In the genomic region with DNA sequence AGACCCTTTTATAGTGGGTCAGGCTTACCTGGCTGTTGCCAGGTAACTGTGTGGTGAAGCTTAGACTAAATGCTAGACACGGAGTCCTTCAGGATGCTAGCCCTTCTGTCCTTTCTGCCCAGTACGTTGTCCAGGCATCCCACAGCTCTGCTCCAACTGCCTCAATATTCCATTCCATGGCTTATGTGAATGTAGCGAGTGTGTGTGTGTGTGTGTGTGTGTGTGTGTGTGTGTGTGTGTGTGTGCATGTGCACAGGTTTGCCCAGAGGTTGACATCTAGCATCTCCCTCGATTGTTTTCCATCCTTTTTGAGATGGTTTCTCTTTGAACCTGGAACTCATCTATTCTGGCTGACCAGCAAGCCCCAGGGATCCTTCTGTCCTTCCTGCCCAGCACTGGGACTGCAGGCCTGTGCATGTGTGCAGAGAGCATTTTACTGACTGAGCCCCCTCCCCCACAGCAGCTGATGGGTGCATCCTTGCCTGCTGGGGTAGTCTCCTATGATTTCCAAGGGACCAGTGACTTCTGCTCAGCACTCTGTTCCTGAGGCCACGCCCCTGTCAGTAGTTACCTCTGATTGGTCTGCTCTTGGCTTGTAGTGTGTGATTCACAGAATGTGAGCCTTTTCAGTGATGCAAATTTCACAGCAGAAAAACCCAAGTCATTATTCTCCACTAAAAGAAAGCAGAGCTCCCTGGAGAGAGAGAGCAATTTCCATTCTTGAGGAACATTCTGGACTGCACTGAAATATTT, we compare ENCODE assay signal across 12 mouse cellular contexts. TPM values are rescaled to one million over a fixed set of nuclear protein-coding genes. Genes with fewer than 3 reads are reported as not detected.
DNase-seq lines count a peak whose midpoint lies in the region; ATAC-seq and TF ChIP-seq lines count a peak whose summit lies in the region.
"Had no signal": no experiment of that assay in that cellular context is flagged by ENCODE, and none has a peak within 500 bp of the region (broad histone marks: within the 10 kb centered on the region; RNA-seq: fewer than 3 reads in every experiment).

No protein-coding gene starts in this region.

- no peaks in the 10 kb centered on the region for H3K9me3 ChIP-seq in forebrain, embryonic 11.5 days (ENCODE audit: control insufficient read depth, low read length)
- H3K9me3 ChIP-seq in forebrain, embryonic 10.5 days = no peaks in the 10 kb centered on the region
- no peaks in the 10 kb centered on the region for H3K9me3 ChIP-seq in CH12.LX (replicated peaks; ENCODE audit: low read length)
- no peaks in the 10 kb centered on the region for H3K9me3 ChIP-seq in embryonic facial prominence, embryonic 10.5 days
- H3K9me3 ChIP-seq in hindbrain, postnatal 0 days (ENCODE audit: low read length) = no peaks in the 10 kb centered on the region
- no peaks in the 10 kb centered on the region for H3K9me3 ChIP-seq in intestine, embryonic 16.5 days (ENCODE audit: control insufficient read depth, low read length)
- H3K9me3 ChIP-seq: heart, embryonic 15.5 days had no signal

- no peak for TF ChIP-seq CTCF in CH12.LX (conservative IDR thresholded peaks at IDR 0.05 in 1 of 2, IDR thresholded peaks at IDR 0.05 in 1 of 2; ENCODE audit: low read depth in 2 of 2, low read length in 2 of 2)
- TF ChIP-seq CTCF in hindbrain, postnatal 0 days (IDR thresholded peaks at IDR 0.05; ENCODE audit: low read depth) = no peak
- TF ChIP-seq CTCF in gastrocnemius, adult 2 months (IDR thresholded peaks at IDR 0.05) = no peak

- intact Hi-C loops in gastrocnemius, adult 2 months (cut with DNase I) = no loop called here

- H3K4me2 ChIP-seq in forebrain, embryonic 11.5 days (ENCODE audit: low read depth, low read length, severe bottlenecking) = no peak overlapping the region
- no peak overlapping the region for H3K4me2 ChIP-seq in CH12.LX (ENCODE audit: insufficient read depth, low read depth, poor library complexity, severe bottlenecking)
- no peak overlapping the region for H3K4me2 ChIP-seq in hindbrain, postnatal 0 days (ENCODE audit: low read depth, low read length)
- H3K4me2 ChIP-seq in intestine, embryonic 16.5 days (ENCODE audit: low read depth, low read length) = no peak overlapping the region
- H3K4me2 ChIP-seq: heart, embryonic 15.5 days; liver, embryonic 11.5 days had no signal

- in situ Hi-C loops in CH12.LX (cut with MboI; ENCODE audit: low pct_ligation_motif_present, low pct_unique_long_range_greater_than_20kb, low sequenced_read_pairs) = no loop called here

- no peaks in the 10 kb centered on the region for H3K27me3 ChIP-seq in forebrain, embryonic 11.5 days (ENCODE audit: control insufficient read depth, insufficient read depth, low read length)
- no peaks in the 10 kb centered on the region for H3K27me3 ChIP-seq in forebrain, embryonic 10.5 days (ENCODE audit: poor library complexity, severe bottlenecking)
- no peaks in the 10 kb centered on the region for H3K27me3 ChIP-seq in CH12.LX (replicated peaks)
- H3K27me3 ChIP-seq in embryonic facial prominence, embryonic 10.5 days (replicated peaks; ENCODE audit: low read depth, poor library complexity, severe bottlenecking) = no peaks in the 10 kb centered on the region
- no peaks in the 10 kb centered on the region for H3K27me3 ChIP-seq in hindbrain, postnatal 0 days (ENCODE audit: insufficient read depth, low read length)
- no peaks in the 10 kb centered on the region for H3K27me3 ChIP-seq in intestine, embryonic 16.5 days (replicated peaks; ENCODE audit: control insufficient read depth, insufficient read depth, low read length)
- H3K27me3 ChIP-seq: heart, embryonic 15.5 days had no signal

- H3K4me1 ChIP-seq in forebrain, embryonic 11.5 days (replicated peaks; ENCODE audit: control insufficient read depth, insufficient read depth, low read length) = peaks cover 4% of the 10 kb centered on the region; the same call in 1 of the 2 replicates
- peaks cover 21% of the 10 kb centered on the region for H3K4me1 ChIP-seq in forebrain, embryonic 10.5 days
- H3K4me1 ChIP-seq in CH12.LX (ENCODE audit: control insufficient read depth in 1 of 2, insufficient read depth in 2 of 2) = peaks cover 6 to 8% of the 10 kb centered on the region in 2 experiments; a peak in 3 of 4 replicates
- peaks cover 7% of the 10 kb centered on the region for H3K4me1 ChIP-seq in embryonic facial prominence, embryonic 10.5 days
- H3K4me1 ChIP-seq in hindbrain, postnatal 0 days (ENCODE audit: insufficient read depth, low read length) = no peaks in the 10 kb centered on the region
- no peaks in the 10 kb centered on the region for H3K4me1 ChIP-seq in intestine, embryonic 16.5 days (ENCODE audit: control insufficient read depth, insufficient read depth, low read length)
- H3K4me1 ChIP-seq: heart, embryonic 15.5 days had no signal

- no peaks in the 10 kb centered on the region for H3K79me2 ChIP-seq in CH12.LX (replicated peaks; ENCODE audit: control insufficient read depth, extremely low read depth, insufficient read depth, poor library complexity, severe bottlenecking)

- peak; percentile 71 for ATAC-seq in forebrain, embryonic 11.5 days (replicated peaks; ENCODE audit: low FRiP score)
- ATAC-seq in hindbrain, postnatal 0 days = peak; percentile 69
- no peak for ATAC-seq in intestine, embryonic 16.5 days
- ATAC-seq: CD4-positive, CD25-positive, alpha-beta regulatory T cell, adult 4 months had no signal

- no peak for TF ChIP-seq EP300 in CH12.LX (IDR thresholded peaks at IDR 0.05; ENCODE audit: low read length)

- TF ChIP-seq RAD21 in CH12.LX (IDR thresholded peaks at IDR 0.05; ENCODE audit: low read depth, low read length) = no peak

- no peak overlapping the region for H3K4me3 ChIP-seq in forebrain, embryonic 11.5 days (ENCODE audit: low read depth, low read length)
- H3K4me3 ChIP-seq in forebrain, embryonic 10.5 days = no peak overlapping the region
- H3K4me3 ChIP-seq in CH12.LX (replicated peaks in 1 of 3; ENCODE audit: low read depth in 2 of 3, low read length in 2 of 3, poor library complexity in 1 of 3) = no peak overlapping the region
- H3K4me3 ChIP-seq in embryonic facial prominence, embryonic 10.5 days = no peak overlapping the region
- no peak overlapping the region for H3K4me3 ChIP-seq in hindbrain, postnatal 0 days (ENCODE audit: low read length)
- H3K4me3 ChIP-seq in intestine, embryonic 16.5 days (ENCODE audit: low read length) = no peak overlapping the region
- H3K4me3 ChIP-seq in gastrocnemius, adult 2 months = no peak overlapping the region
- H3K4me3 ChIP-seq: heart, embryonic 15.5 days had no signal

- H3K27ac ChIP-seq in forebrain, embryonic 11.5 days (ENCODE audit: low read depth, low read length) = no peak overlapping the region
- H3K27ac ChIP-seq in forebrain, embryonic 10.5 days = no peak overlapping the region
- no peak overlapping the region for H3K27ac ChIP-seq in CH12.LX (ENCODE audit: insufficient read depth, low read depth)
- no peak overlapping the region; the same call in 1 of the 2 replicates for H3K27ac ChIP-seq in embryonic facial prominence, embryonic 10.5 days (replicated peaks)
- H3K27ac ChIP-seq in hindbrain, postnatal 0 days = peak overlapping the region; percentile 15; the same call in 1 of the 2 replicates
- no peak overlapping the region for H3K27ac ChIP-seq in intestine, embryonic 16.5 days (ENCODE audit: low read length)
- no peak overlapping the region for H3K27ac ChIP-seq in gastrocnemius, adult 2 months
- H3K27ac ChIP-seq: heart, embryonic 15.5 days had no signal

- H3K9ac ChIP-seq in forebrain, embryonic 11.5 days (ENCODE audit: low read length) = no peak overlapping the region
- H3K9ac ChIP-seq in CH12.LX (ENCODE audit: insufficient read depth, low read depth) = no peak overlapping the region
- H3K9ac ChIP-seq in hindbrain, postnatal 0 days (replicated peaks; ENCODE audit: low read length) = no peak overlapping the region
- no peak overlapping the region for H3K9ac ChIP-seq in intestine, embryonic 16.5 days (ENCODE audit: low read depth, low read length)
- H3K9ac ChIP-seq: heart, embryonic 15.5 days had no signal

- 56% methylated on average over 5 of the region's 5 CpGs for WGBS in forebrain, embryonic 11.5 days
- WGBS in forebrain, embryonic 10.5 days = 64% methylated on average over 5 of the region's 5 CpGs
- WGBS in embryonic facial prominence, embryonic 10.5 days = 67% methylated on average over 5 of the region's 5 CpGs
- WGBS in hindbrain, postnatal 0 days = 59% methylated on average over 5 of the region's 5 CpGs
- 64% methylated on average over 5 of the region's 5 CpGs for WGBS in intestine, embryonic 16.5 days

- H3K36me3 ChIP-seq in forebrain, embryonic 11.5 days (ENCODE audit: control insufficient read depth, insufficient read depth, low read length) = no peaks in the 10 kb centered on the region
- no peaks in the 10 kb centered on the region for H3K36me3 ChIP-seq in forebrain, embryonic 10.5 days (replicated peaks)
- no peaks in the 10 kb centered on the region for H3K36me3 ChIP-seq in CH12.LX (replicated peaks in 1 of 2; ENCODE audit: control insufficient read depth in 1 of 2, insufficient read depth in 1 of 2, low read length in 1 of 2)
- no peaks in the 10 kb centered on the region for H3K36me3 ChIP-seq in embryonic facial prominence, embryonic 10.5 days (replicated peaks)
- no peaks in the 10 kb centered on the region for H3K36me3 ChIP-seq in hindbrain, postnatal 0 days (ENCODE audit: insufficient read depth, low read length)
- no peaks in the 10 kb centered on the region for H3K36me3 ChIP-seq in intestine, embryonic 16.5 days (ENCODE audit: control insufficient read depth, insufficient read depth, low read length)
- H3K36me3 ChIP-seq: heart, embryonic 15.5 days had no signal

- no peak for TF ChIP-seq POLR2A in CH12.LX (IDR thresholded peaks at IDR 0.05; ENCODE audit: low read depth, low read length)

- no peak for DNase-seq in forebrain, embryonic 11.5 days (ENCODE audit: low spot score)
- DNase-seq in forebrain, embryonic 10.5 days (ENCODE audit: extremely low spot score, low spot score) = no peak
- peak; percentile 56 for DNase-seq in CH12.LX (ENCODE audit: extremely low read depth)
- peak; percentile 16 for DNase-seq in embryonic facial prominence, embryonic 10.5 days (ENCODE audit: low spot score)
- peak; percentile 51 for DNase-seq in hindbrain, postnatal 0 days (ENCODE audit: low spot score)
- no peak for DNase-seq in gastrocnemius, adult 2 months
- no peak for DNase-seq in cerebellum, adult 9-11 months

- dilution Hi-C loops in CH12.LX (cut with MboI; ENCODE audit: extremely low pct_ligation_motif_present, extremely low pct_unique_long_range_greater_than_20kb, low sequenced_read_pairs) = no loop called here

RNA-seq across cellular contexts. Expression of a gene that starts 33.2 kb away (rescaled TPM):
- polyA plus RNA-seq in forebrain, embryonic 11.5 days (2014; fragmentation: Nextera tagmentation; extraction: Ambion mirVana) = not detected in 2 replicates
- polyA plus RNA-seq in forebrain, embryonic 10.5 days (2016; fragmentation: Nextera tagmentation; extraction: Ambion mirVana) = not detected in 2 replicates
- 0.04 TPM in 1 of 2 replicates, not detected in the other for total RNA-seq in CH12.LX (2012; rRNA removed)
- total RNA-seq in CH12.LX (2014; rRNA removed) = not detected in 2 replicates
- not detected in 2 replicates for polyA plus RNA-seq in CH12.LX (2012; ENCODE audit: insufficient read length, low read depth)
- 0.47 TPM in 1 of 2 replicates, not detected in the other for polyA plus RNA-seq in embryonic facial prominence, embryonic 10.5 days (2016; fragmentation: Nextera tagmentation; extraction: Ambion mirVana)
- not detected in 2 replicates for total RNA-seq in hindbrain, postnatal 0 days (2014; rRNA removed)
- polyA plus RNA-seq in hindbrain, postnatal 0 days (2015; fragmentation: Nextera tagmentation; extraction: Ambion mirVana) = not detected in 2 replicates
- 7.2 and 10.3 TPM in 2 replicates for polyA plus RNA-seq in intestine, embryonic 16.5 days (2015; fragmentation: Nextera tagmentation; extraction: Ambion mirVana)
- not detected for total RNA-seq in gastrocnemius, adult 2 months (2021)
- total RNA-seq: layer of hippocampus, adult 18-20 months had no signal

RNA-seq across cellular contexts. Expression of a gene that starts 48.5 kb away (rescaled TPM):
- polyA plus RNA-seq in forebrain, embryonic 11.5 days (2014; fragmentation: Nextera tagmentation; extraction: Ambion mirVana) = 19.9 and 20.5 TPM in 2 replicates
- polyA plus RNA-seq in forebrain, embryonic 10.5 days (2016; fragmentation: Nextera tagmentation; extraction: Ambion mirVana) = 19.7 and 20.4 TPM in 2 replicates
- total RNA-seq in CH12.LX (2012; rRNA removed) (2.6 TPM in 2 replicates), CH12.LX (2014; rRNA removed) (4.6 and 4.7 TPM in 2 replicates)
- 8.5 and 10.4 TPM in 2 replicates for polyA plus RNA-seq in CH12.LX (2012; ENCODE audit: insufficient read length, low read depth)
- polyA plus RNA-seq in embryonic facial prominence, embryonic 10.5 days (2016; fragmentation: Nextera tagmentation; extraction: Ambion mirVana) = 18.8 and 19.1 TPM in 2 replicates
- 15.3 and 19.2 TPM in 2 replicates for total RNA-seq in hindbrain, postnatal 0 days (2014; rRNA removed)
- 54.5 and 58.4 TPM in 2 replicates for polyA plus RNA-seq in hindbrain, postnatal 0 days (2015; fragmentation: Nextera tagmentation; extraction: Ambion mirVana)
- polyA plus RNA-seq in intestine, embryonic 16.5 days (2015; fragmentation: Nextera tagmentation; extraction: Ambion mirVana) = 16.5 and 16.6 TPM in 2 replicates
- 10 to 100 TPM; 88.5 to 89.5 TPM for total RNA-seq in gastrocnemius, adult 2 months (2021)

RNA-seq across cellular contexts. Expression of a gene that starts 52.1 kb away (rescaled TPM):
- 0.32 and 0.36 TPM in 2 replicates for polyA plus RNA-seq in forebrain, embryonic 11.5 days (2014; fragmentation: Nextera tagmentation; extraction: Ambion mirVana)
- polyA plus RNA-seq in forebrain, embryonic 10.5 days (2016; fragmentation: Nextera tagmentation; extraction: Ambion mirVana) = 0.09 TPM in 1 of 2 replicates, not detected in the other
- total RNA-seq in CH12.LX (2012; rRNA removed) (not detected in 2 replicates), CH12.LX (2014; rRNA removed) (not detected in 2 replicates)
- polyA plus RNA-seq in CH12.LX (2012; ENCODE audit: insufficient read length, low read depth) = not detected in 2 replicates
- polyA plus RNA-seq in embryonic facial prominence, embryonic 10.5 days (2016; fragmentation: Nextera tagmentation; extraction: Ambion mirVana) = 0.15 TPM in 1 of 2 replicates, not detected in the other
- total RNA-seq in hindbrain, postnatal 0 days (2014; rRNA removed) = 1.2 and 1.4 TPM in 2 replicates
- 0.83 and 1.1 TPM in 2 replicates for polyA plus RNA-seq in hindbrain, postnatal 0 days (2015; fragmentation: Nextera tagmentation; extraction: Ambion mirVana)
- polyA plus RNA-seq in intestine, embryonic 16.5 days (2015; fragmentation: Nextera tagmentation; extraction: Ambion mirVana) = 0.31 and 0.55 TPM in 2 replicates
- not detected for total RNA-seq in gastrocnemius, adult 2 months (2021)
- polyA plus RNA-seq: CD4-positive, CD25-positive, alpha-beta regulatory T cell, adult 4 months; liver, embryonic 11.5 days had no signal

Comparison
In these comparisons a context has a peak if more than half of its experiments do, and no peak if none do; other contexts are left out.
1. DNase-seq: peak in CH12.LX (single experiment), embryonic facial prominence, embryonic 10.5 days (single experiment) and hindbrain, postnatal 0 days (single experiment); none in forebrain, embryonic 11.5 days (single experiment), forebrain, embryonic 10.5 days (single experiment), gastrocnemius, adult 2 months (single experiment) and cerebellum, adult 9-11 months (single experiment).